Mouse (Mus musculus) neural tube, embryonic 13.5 days (tissue): ENCODE results near the gene Ranbp3. TPM values are rescaled to one million over a fixed set of nuclear protein-coding genes. Genes with fewer than 3 reads are reported as not detected.
A peak's percentile ranks its signal among the peaks of the same experiment; 100 is the strongest.

Experiments
- ATAC-seq: fragments of 200-750 bp; cut with Nextera tagmentation; 2 replicates; pipeline ENCODE4 v1.8.0; 2017; ENCODE audit warnings: low read depth, mild to moderate bottlenecking, moderate TSS enrichment, moderate library complexity
- H3K27ac ChIP-seq: fragments of 300-500 bp; sonication (generic); replicated peaks from 2 replicates; pipeline ENCODE4 v1.5.1; 2015; ENCODE audit warnings: moderate library complexity, mild to moderate bottlenecking, inconsistent platforms
- H3K27me3 ChIP-seq: fragments of 300-500 bp; sonication (generic); 2 replicates; pipeline ENCODE4 v1.6.1; 2015; ENCODE audit warnings: mild to moderate bottlenecking, inconsistent platforms
- H3K36me3 ChIP-seq: fragments of 300-500 bp; sonication (generic); 2 replicates; pipeline ENCODE4 v1.6.1; 2015; ENCODE audit warnings: mild to moderate bottlenecking, inconsistent platforms
- H3K4me1 ChIP-seq: fragments of 300-500 bp; sonication (generic); replicated peaks from 2 replicates; pipeline ENCODE4 v1.6.1; 2015; ENCODE audit warnings: inconsistent platforms
- H3K4me2 ChIP-seq: fragments of 300-500 bp; sonication (generic); 2 replicates; pipeline ENCODE4 v1.6.1; 2015; ENCODE audit warnings: inconsistent platforms, mild to moderate bottlenecking, moderate library complexity
- H3K4me3 ChIP-seq: fragments of 300-500 bp; sonication (generic); 2 replicates; pipeline ENCODE4 v1.5.1; 2015; ENCODE audit warnings: mild to moderate bottlenecking, inconsistent platforms
- H3K9ac ChIP-seq: fragments of 300-500 bp; sonication (generic); 2 replicates; pipeline ENCODE4 v1.6.1; 2015; ENCODE audit warnings: moderate library complexity, mild to moderate bottlenecking, inconsistent platforms
- H3K9me3 ChIP-seq: fragments of 300-500 bp; sonication (generic); 2 replicates; pipeline ENCODE4 v1.6.1; 2016; ENCODE audit warnings: inconsistent platforms
- WGBS: fragments of 180-500 bp; shearing (Covaris S2); methylation state at CpG from one replicate; pipeline ENCODE4 v1.1.7; 2015; 5-methylcytosine and 5-hydroxymethylcytosine counted together
- polyA plus RNA-seq: library from polyadenylated mRNA; unstranded; fragments of >200 nt; fragmentation: Nextera tagmentation; extraction: Ambion mirVana; gene quantifications from 2 replicates; pipeline ENCODE4 v1.2.1, GENCODE M21; 2015

The Ranbp3 gene
- polyA plus RNA-seq, 1 experiment from 2014 or later, result 94.7 TPM

GRCm38 (mm10) chr17:56654771-56655170 is 18.3 kb upstream of the Ranbp3 start:
- Histone ChIP-seq H3K9me3 (no peaks in the 10 kb centered on the region), H3K4me3 (no peak overlapping the region), H3K9ac (no peak overlapping the region), H3K4me2 (no peak overlapping the region), H3K36me3 (no peaks in the 10 kb centered on the region), H3K27ac (no peak overlapping the region), H3K27me3 (no peaks in the 10 kb centered on the region), H3K4me1 (0 out of 2 replicates have a peak, but pooled peaks cover 8% of the 10 kb centered on the region)
- 85% methylated on average over 2 of the region's 2 CpGs for WGBS
- no peak for ATAC-seq

- no peak overlapping the region for H3K27ac ChIP-seq
- H3K4me1 ChIP-seq, result 0 out of 2 replicates have a peak, but pooled peaks cover 8% of the 10 kb centered on the region
- no peaks in the 10 kb centered on the region for H3K36me3 ChIP-seq
- 79% methylated on average over 3 of the region's 3 CpGs for WGBS
- H3K9ac ChIP-seq, result no peak overlapping the region
- H3K9me3 ChIP-seq, result no peaks in the 10 kb centered on the region
- no peaks in the 10 kb centered on the region for H3K27me3 ChIP-seq
- no peak overlapping the region for H3K4me3 ChIP-seq
- no peak overlapping the region for H3K4me2 ChIP-seq
- no peak for ATAC-seq
These were observed 17.8 kb upstream of the Ranbp3 start for GRCm38 (mm10) chr17:56655311-56655710.

DNA sequence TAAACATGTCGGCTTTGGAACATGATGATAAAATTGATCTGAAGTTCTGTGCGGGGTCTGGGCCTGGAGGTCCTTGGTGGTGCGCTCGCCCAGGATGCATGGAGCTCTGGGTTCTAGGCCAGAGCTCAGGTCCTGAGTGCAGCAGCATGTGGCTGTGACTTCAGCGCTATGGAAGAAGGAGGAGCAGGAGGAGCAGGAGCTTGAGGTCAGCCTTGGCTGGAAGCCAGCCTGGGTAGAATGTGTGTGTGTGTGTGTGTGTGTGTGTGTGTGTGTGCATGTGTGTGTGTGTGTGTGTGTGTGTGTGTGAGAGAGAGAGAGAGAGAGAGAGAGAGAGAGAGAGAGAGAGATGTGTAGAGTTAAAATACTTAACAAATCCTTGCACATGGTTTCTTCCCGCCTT is 16.9 kb upstream of the Ranbp3 start:
- H3K36me3 ChIP-seq, result no peaks in the 10 kb centered on the region
- H3K4me3 ChIP-seq, result no peak overlapping the region
- H3K27ac ChIP-seq, result no peak overlapping the region
- WGBS, result 88% methylated on average over 6 of the region's 6 CpGs
- no peak overlapping the region for H3K4me2 ChIP-seq
- no peaks in the 10 kb centered on the region for H3K9me3 ChIP-seq
- ATAC-seq, result no peak
- no peak overlapping the region for H3K9ac ChIP-seq
- H3K4me1 ChIP-seq, result 0 out of 2 replicates have a peak, but pooled peaks cover 8% of the 10 kb centered on the region
- no peaks in the 10 kb centered on the region for H3K27me3 ChIP-seq

DNA sequence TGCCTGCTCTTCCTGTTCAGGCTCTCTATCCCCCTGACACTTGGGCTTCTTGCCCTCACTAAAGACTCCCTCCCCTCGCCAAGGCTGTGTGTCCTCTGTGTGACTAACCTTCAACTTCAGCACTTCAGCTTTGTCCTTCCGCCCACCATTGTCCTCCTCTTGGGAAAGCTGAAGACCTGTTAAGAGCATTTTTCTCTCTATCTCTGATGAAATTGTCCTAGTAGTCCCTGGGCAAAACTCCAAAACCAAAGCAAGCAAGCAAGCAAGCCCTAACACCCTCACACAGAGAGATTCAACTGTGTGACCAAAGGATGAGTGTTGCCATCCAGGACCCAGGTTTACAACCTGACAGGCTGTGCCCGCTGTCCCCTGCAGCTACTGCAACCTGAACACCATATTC is 9.4 kb upstream of the Ranbp3 start:
- Histone ChIP-seq H3K4me2 (peak overlapping the region; percentile 3; the same call in 1 of the 2 replicates), H3K9me3 (no peaks in the 10 kb centered on the region), H3K4me1 (peaks cover 15% of the 10 kb centered on the region; the same call in 1 of the 2 replicates), H3K27ac (no peak overlapping the region), H3K36me3 (no peaks in the 10 kb centered on the region), H3K27me3 (peaks cover 16% of the 10 kb centered on the region), H3K9ac (0 out of 2 replicates have a peak overlapping the region, but pooled peaks have one; percentile 2), H3K4me3 (no peak overlapping the region)
- no peak for ATAC-seq
- 62% methylated on average over 3 of the region's 3 CpGs for WGBS

DNA sequence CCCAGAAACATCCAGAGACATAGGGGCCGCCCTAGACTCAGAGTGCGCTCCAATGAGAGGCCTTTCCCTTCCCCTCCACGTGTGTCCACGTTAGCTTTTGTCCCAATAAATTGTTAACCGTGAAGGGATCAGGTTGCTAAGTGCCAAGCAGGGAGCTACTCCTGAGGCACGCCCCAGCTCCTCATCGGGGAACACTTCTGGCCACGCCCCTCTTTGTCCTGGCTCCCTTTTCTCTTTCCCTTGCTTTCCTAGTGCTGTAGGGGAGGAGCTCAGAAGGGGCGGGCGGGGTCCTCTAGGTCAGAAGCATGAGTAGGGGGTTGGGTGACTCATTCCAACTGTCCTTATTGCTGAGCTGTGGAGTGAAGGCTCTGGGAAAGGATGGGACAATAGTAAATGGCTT is 8.8 kb upstream of the Ranbp3 start:
- no peak overlapping the region for H3K4me3 ChIP-seq
- peak overlapping the region; percentile 3; the same call in 1 of the 2 replicates for H3K4me2 ChIP-seq
- no peaks in the 10 kb centered on the region for H3K36me3 ChIP-seq
- H3K27ac ChIP-seq, result no peak overlapping the region
- peaks cover 17% of the 10 kb centered on the region for H3K27me3 ChIP-seq
- 5% methylated on average over 10 of the region's 10 CpGs for WGBS
- no peak for ATAC-seq
- no peak overlapping the region for H3K9ac ChIP-seq
- no peaks in the 10 kb centered on the region for H3K9me3 ChIP-seq
- H3K4me1 ChIP-seq, result peaks cover 15% of the 10 kb centered on the region; the same call in 1 of the 2 replicates

GRCm38 (mm10) chr17:56666384-56666783 is 6.7 kb upstream of the Ranbp3 start:
- Histone ChIP-seq H3K36me3 (no peaks in the 10 kb centered on the region), H3K4me3 (no peak overlapping the region), H3K27ac (no peak overlapping the region), H3K9ac (no peak overlapping the region), H3K4me1 (peaks cover 15% of the 10 kb centered on the region; the same call in 1 of the 2 replicates), H3K9me3 (no peaks in the 10 kb centered on the region), H3K27me3 (peaks cover 17% of the 10 kb centered on the region), H3K4me2 (no peak overlapping the region)
- ATAC-seq, result no peak
- 90% methylated on average over 4 of the region's 4 CpGs for WGBS

- Histone ChIP-seq H3K4me1 (peaks cover 19% of the 10 kb centered on the region), H3K4me2 (no peak overlapping the region), H3K27ac (no peak overlapping the region), H3K36me3 (no peaks in the 10 kb centered on the region), H3K27me3 (peaks cover 17% of the 10 kb centered on the region), H3K9me3 (no peaks in the 10 kb centered on the region), H3K4me3 (no peak overlapping the region), H3K9ac (no peak overlapping the region)
- ATAC-seq, result no peak
- WGBS, result 82% methylated on average over 3 of the region's 3 CpGs
These were observed 5.5 kb upstream of the Ranbp3 start for GRCm38 (mm10) chr17:56667591-56667990.

- H3K4me1 ChIP-seq, result peaks cover 20% of the 10 kb centered on the region
- H3K9ac ChIP-seq, result peak overlapping the region; percentile 60
- H3K27me3 ChIP-seq, result peaks cover 17% of the 10 kb centered on the region
- H3K36me3 ChIP-seq, result no peaks in the 10 kb centered on the region
- 0 out of 2 replicates have a peak, but pooled peaks have one; percentile 4 for ATAC-seq
- no peak overlapping the region for H3K27ac ChIP-seq
- H3K4me3 ChIP-seq, result peak overlapping the region; percentile 38
- peak overlapping the region; percentile 72 for H3K4me2 ChIP-seq
- WGBS, result 5% methylated on average over 31 of the region's 31 CpGs
- H3K9me3 ChIP-seq, result no peaks in the 10 kb centered on the region
These were observed 4.5 kb upstream of the Ranbp3 start for GRCm38 (mm10) chr17:56668384-56669144.

- Histone ChIP-seq H3K9ac (no peak overlapping the region), H3K27ac (no peak overlapping the region), H3K4me3 (no peak overlapping the region), H3K9me3 (no peaks in the 10 kb centered on the region), H3K4me1 (peaks cover 19% of the 10 kb centered on the region), H3K36me3 (no peaks in the 10 kb centered on the region), H3K4me2 (no peak overlapping the region), H3K27me3 (peaks cover 17% of the 10 kb centered on the region)
- no peak for ATAC-seq
- 89% methylated on average over 8 of the region's 8 CpGs for WGBS
These were observed 3.3 kb upstream of the Ranbp3 start for GRCm38 (mm10) chr17:56669766-56670165.

- 2% methylated on average over 36 of the region's 37 CpGs for WGBS
- Histone ChIP-seq H3K9ac (peak overlapping the region; percentile 96), H3K9me3 (no peaks in the 10 kb centered on the region), H3K27ac (peak overlapping the region; percentile 88), H3K4me2 (peak overlapping the region; percentile 89), H3K27me3 (no peaks in the 10 kb centered on the region), H3K4me1 (peaks cover 39% of the 10 kb centered on the region), H3K4me3 (peak overlapping the region; percentile 97), H3K36me3 (peaks cover 23% of the 10 kb centered on the region)
- no peak; the same call in 1 of the 2 replicates for ATAC-seq
These were observed 738 bp downstream of the Ranbp3 start for GRCm38 (mm10) chr17:56673647-56674416.

- H3K4me2 ChIP-seq, result no peak overlapping the region
- H3K9me3 ChIP-seq, result no peaks in the 10 kb centered on the region
- peaks cover 35% of the 10 kb centered on the region for H3K4me1 ChIP-seq
- no peak overlapping the region for H3K9ac ChIP-seq
- H3K27ac ChIP-seq, result no peak overlapping the region
- H3K36me3 ChIP-seq, result peaks cover 64% of the 10 kb centered on the region
- no peaks in the 10 kb centered on the region for H3K27me3 ChIP-seq
- WGBS, result 78% methylated on average over 4 of the region's 4 CpGs
- no peak for ATAC-seq
- no peak overlapping the region for H3K4me3 ChIP-seq
These were observed 8.7 kb downstream of the Ranbp3 start for GRCm38 (mm10) chr17:56681791-56682190.

DNA sequence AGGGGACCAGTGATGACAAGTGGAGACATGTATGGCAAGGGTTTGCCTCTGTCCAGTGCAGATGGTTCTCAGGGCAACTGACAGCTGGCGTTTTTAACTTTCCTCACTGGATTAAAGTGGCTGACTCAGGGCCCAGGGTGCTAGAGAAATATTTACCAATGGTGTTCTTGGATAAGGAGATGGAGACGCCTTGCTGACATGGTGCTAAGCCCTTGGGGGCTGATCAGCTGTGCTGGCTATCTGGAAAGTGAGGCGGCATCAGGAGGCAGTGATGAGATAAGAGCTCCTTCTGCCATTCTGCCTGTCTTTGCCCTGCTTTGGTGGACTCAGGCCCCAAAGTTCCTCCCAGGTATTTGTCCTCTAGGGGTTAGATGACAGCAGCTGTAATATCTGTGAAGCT is 9.8 kb downstream of the Ranbp3 start:
- peaks cover 65% of the 10 kb centered on the region for H3K36me3 ChIP-seq
- H3K4me3 ChIP-seq, result no peak overlapping the region
- no peak overlapping the region; the same call in 1 of the 2 replicates for H3K9ac ChIP-seq
- no peak for ATAC-seq
- H3K27me3 ChIP-seq, result no peaks in the 10 kb centered on the region
- no peak overlapping the region for H3K27ac ChIP-seq
- no peak overlapping the region for H3K4me2 ChIP-seq
- WGBS, result 74% methylated on average over 3 of the region's 3 CpGs
- no peaks in the 10 kb centered on the region for H3K9me3 ChIP-seq
- peaks cover 26% of the 10 kb centered on the region for H3K4me1 ChIP-seq
